Mouse (Mus musculus) cerebellum, adult 2 months (tissue): ENCODE data around the gene Sh3gl3. TPM values are rescaled to one million over a fixed set of nuclear protein-coding genes. Genes with fewer than 3 reads are reported as not detected.

Experiments used
- DNase-seq, 2 experiments: peaks; one replicate each; pipeline ENCODE4 v3.0.0; 2021
- H3K27ac ChIP-seq: fragments of 200-500 bp; 2 replicates; pipeline ENCODE4 v1.5.1; 2012; ENCODE audit warnings: low read length, control low read depth, inconsistent platforms; ENCODE audit not compliant: insufficient read depth
- H3K27me3 ChIP-seq: fragments of 200-500 bp; 2 replicates; pipeline ENCODE4 v1.6.1; 2012; ENCODE audit warnings: inconsistent platforms, mild to moderate bottlenecking, low read length, moderate library complexity; ENCODE audit not compliant: control insufficient read depth, insufficient read depth
- H3K4me1 ChIP-seq: fragments of 200-500 bp; 2 replicates; pipeline ENCODE4 v1.6.1; 2011; ENCODE audit warnings: low read length; ENCODE audit not compliant: control insufficient read depth, insufficient read depth
- H3K4me3 ChIP-seq: fragments of 200-500 bp; replicated peaks from 2 replicates; pipeline ENCODE3; 2011; ENCODE audit warnings: mild to moderate bottlenecking, low read depth, low read length, control low read depth; ENCODE audit not compliant: insufficient read depth
- CTCF ChIP-seq: fragments of 200-500 bp; IDR thresholded peaks from 2 replicates; pipeline ENCODE4 v1.5.1; 2011; ENCODE audit warnings: low read depth, mild to moderate bottlenecking, control low read depth, low read length, moderate library complexity, borderline replicate concordance; ENCODE audit not compliant: insufficient read depth
- POLR2A ChIP-seq: fragments of 200-500 bp; IDR thresholded peaks from 2 replicates; pipeline ENCODE4 v1.6.1; 2011; ENCODE audit warnings: low read length, control low read depth, borderline replicate concordance; ENCODE audit not compliant: insufficient read depth
- WGBS: fragments of 180-500 bp; shearing (Covaris S2); methylation state at CpG from one replicate; pipeline ENCODE4 v1.1.7; 2018; 5-methylcytosine and 5-hydroxymethylcytosine counted together
- polyA plus RNA-seq: library from polyadenylated mRNA; depleted of rRNA; stranded (reverse); fragments of >200 nt; gene quantifications from 2 replicates; pipeline ENCODE4 v1.2.3, GENCODE M21; 2012

Gene Sh3gl3
- polyA plus RNA-seq, 1 experiment: 28.4 TPM

DNA sequence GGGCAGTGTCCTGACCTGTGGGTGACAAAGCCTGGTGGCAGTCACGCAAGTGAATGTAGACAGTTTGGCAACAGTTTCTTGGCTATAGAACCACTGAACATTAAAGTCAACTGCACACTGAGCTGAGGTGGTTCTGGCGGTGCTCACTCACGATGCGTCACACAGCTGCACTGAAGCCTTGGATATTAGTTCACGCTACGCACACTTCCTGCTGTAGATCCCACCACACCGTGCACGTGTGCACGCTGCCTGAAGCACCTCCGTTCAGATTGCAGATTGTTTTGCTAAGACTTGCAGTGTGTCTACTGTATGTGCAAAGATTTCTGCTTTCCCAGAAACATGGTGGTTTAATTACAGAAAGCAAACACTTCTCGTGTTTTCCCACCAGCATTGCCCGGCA lies 144.9 kb downstream of the Sh3gl3 start:
- DNase-seq: no peak
- no peaks in the 10 kb centered on the region for H3K4me1 ChIP-seq
- H3K4me3 ChIP-seq: no peak overlapping the region
- TF ChIP-seq POLR2A: no peak
- no peak for TF ChIP-seq CTCF
- H3K27ac ChIP-seq: no peak overlapping the region
- no peaks in the 10 kb centered on the region for H3K27me3 ChIP-seq
- 86% methylated on average over 12 of the region's 12 CpGs for WGBS

DNA sequence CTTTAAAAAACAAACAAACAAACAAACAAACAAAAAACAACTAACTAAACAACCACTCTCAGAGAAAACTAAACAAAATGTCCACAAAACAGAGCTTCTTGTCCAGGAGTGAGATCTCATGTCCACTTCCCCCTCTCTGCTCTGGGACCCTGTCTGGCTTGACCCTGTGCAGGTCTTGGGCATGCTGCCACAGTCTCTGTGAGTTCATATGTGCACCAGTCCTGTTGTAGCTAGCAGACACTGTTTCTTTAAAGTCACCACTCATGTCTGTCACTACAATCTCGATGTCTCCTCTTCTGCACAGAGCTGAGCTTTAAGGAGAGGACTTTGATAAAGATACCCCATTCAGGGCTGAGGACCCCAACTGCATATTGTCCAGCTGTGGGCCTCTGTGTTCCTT lies 153.0 kb downstream of the Sh3gl3 start:
- no peaks in the 10 kb centered on the region for H3K27me3 ChIP-seq
- TF ChIP-seq POLR2A (no peak), CTCF (no peak)
- 44% methylated on average over 1 of the region's 1 CpGs for WGBS
- DNase-seq: no peak
- no peak overlapping the region for H3K27ac ChIP-seq
- no peak overlapping the region for H3K4me3 ChIP-seq
- H3K4me1 ChIP-seq: no peaks in the 10 kb centered on the region

DNA sequence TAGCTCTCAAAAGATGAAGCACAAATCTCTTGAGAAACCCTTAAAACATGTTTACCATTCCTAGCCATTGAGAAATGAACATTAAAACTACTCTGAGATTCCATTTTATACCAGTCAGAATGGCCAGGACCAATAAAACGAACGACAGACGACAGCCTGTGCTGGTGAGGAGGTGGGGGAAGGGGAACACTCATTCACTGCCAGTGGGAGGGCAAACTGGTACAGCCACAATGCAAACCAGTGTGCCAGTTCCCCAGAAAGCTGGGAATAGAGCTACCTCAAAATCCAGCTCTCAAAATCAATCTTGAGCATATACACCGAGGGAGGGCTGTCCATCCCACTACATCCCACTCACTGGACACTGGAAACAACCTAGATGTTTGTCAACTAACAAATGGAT lies 153.6 kb downstream of the Sh3gl3 start:
- H3K4me3 ChIP-seq: no peak overlapping the region
- H3K4me1 ChIP-seq: no peaks in the 10 kb centered on the region
- no peak for TF ChIP-seq CTCF
- no peak for TF ChIP-seq POLR2A
- H3K27ac ChIP-seq: no peak overlapping the region
- no peak for DNase-seq
- WGBS: 30% methylated on average over 4 of the region's 4 CpGs
- no peaks in the 10 kb centered on the region for H3K27me3 ChIP-seq

DNA sequence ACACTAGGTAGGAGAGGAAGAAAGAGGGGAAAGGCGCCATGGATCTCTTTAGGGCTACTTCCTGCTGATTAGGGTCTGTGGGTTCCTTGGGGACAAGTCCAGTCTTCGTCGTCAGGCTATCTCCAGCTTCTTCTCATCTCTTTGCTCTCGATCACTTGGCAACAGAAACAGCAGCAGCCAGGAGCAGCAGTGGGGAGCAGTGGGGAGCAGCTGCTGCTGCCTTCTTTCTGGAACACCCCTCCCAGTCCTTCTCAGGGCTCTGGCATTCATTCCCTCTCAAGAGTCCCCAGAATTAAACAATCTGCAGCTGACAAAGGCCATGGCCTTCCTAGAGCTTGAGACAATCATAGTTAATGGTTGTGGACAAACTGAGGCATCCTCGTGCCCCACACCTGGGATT lies 154.2 kb downstream of the Sh3gl3 start:
- no peak overlapping the region for H3K4me3 ChIP-seq
- no peaks in the 10 kb centered on the region for H3K4me1 ChIP-seq
- WGBS: 38% methylated on average over 5 of the region's 5 CpGs
- TF ChIP-seq CTCF: no peak
- TF ChIP-seq POLR2A: no peak
- DNase-seq: no peak
- no peak overlapping the region for H3K27ac ChIP-seq
- no peaks in the 10 kb centered on the region for H3K27me3 ChIP-seq

DNA sequence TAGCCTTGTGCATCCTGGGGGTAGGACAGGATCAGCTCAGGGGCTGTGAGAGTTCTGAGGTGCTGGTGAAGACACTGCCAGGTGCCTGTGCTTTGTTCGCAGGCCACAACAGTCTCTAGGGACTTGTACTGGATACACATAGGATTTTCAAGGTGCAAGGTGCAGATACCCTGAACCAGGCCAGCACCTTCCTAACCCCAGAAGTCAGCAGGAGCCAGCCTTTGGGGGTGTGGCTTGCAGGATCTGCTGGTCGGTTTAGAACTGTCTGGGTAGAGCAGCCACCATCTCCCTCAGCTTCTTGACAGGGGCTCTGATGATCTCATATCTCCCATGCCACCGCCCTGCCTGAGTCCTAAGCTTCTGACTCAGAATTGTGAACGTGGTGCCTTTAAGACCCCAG lies 156.2 kb downstream of the Sh3gl3 start:
- no peak overlapping the region for H3K4me3 ChIP-seq
- no peaks in the 10 kb centered on the region for H3K4me1 ChIP-seq
- DNase-seq: no peak
- no peaks in the 10 kb centered on the region; the same call in 1 of the 2 replicates for H3K27me3 ChIP-seq
- no peak for TF ChIP-seq POLR2A
- no peak for TF ChIP-seq CTCF
- 62% methylated on average over 4 of the region's 4 CpGs for WGBS
- H3K27ac ChIP-seq: no peak overlapping the region

DNA sequence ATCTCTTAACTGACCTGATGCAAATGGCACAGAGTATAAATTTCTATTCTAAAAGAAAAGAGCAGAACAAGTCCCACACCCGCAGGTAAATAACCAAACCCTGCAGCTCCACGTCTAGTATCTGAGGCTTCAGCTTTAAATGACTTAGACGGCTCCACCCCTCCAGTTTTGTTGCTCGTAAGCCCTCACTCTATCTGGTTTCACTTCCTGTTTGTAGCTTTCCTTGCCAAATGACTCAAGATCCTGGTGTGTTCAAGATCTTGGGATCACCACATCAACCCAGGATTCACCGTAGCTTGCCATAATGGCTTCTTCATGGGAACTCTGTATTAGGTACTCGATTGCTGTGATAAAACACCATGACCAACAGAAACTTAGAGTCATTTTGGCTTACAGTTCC lies 157.2 kb downstream of the Sh3gl3 start:
- no peak for DNase-seq
- no peaks in the 10 kb centered on the region for H3K4me1 ChIP-seq
- no peaks in the 10 kb centered on the region; the same call in 1 of the 2 replicates for H3K27me3 ChIP-seq
- TF ChIP-seq POLR2A: no peak
- TF ChIP-seq CTCF: no peak
- H3K27ac ChIP-seq: no peak overlapping the region
- no peak overlapping the region for H3K4me3 ChIP-seq
- WGBS: 85% methylated on average over 6 of the region's 6 CpGs

DNA sequence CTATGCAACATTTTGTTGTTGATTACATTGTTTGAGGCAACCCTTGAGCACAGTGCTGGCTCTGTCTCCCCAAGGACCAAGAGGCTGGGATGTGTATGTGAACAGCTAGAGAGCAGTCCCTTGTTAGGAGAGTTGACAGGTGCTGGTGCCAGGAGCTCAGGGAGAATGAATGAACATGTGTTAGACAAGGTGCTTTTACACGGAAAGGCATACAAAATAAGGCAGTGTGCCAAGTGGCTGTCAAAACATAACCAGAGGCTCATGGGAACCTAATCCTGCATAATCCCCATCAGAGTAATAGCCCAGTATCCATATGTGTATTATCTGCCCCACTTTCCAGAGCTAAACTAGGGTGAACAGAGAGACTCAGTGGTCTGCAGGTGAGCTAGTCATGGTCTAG lies 160.4 kb downstream of the Sh3gl3 start:
- Histone ChIP-seq H3K27me3 (no peaks in the 10 kb centered on the region; the same call in 1 of the 2 replicates), H3K4me3 (no peak overlapping the region), H3K27ac (no peak overlapping the region), H3K4me1 (no peaks in the 10 kb centered on the region)
- DNase-seq: no peak
- no peak for TF ChIP-seq CTCF
- TF ChIP-seq POLR2A: no peak
- WGBS: 36% methylated on average over 1 of the region's 1 CpGs

DNA sequence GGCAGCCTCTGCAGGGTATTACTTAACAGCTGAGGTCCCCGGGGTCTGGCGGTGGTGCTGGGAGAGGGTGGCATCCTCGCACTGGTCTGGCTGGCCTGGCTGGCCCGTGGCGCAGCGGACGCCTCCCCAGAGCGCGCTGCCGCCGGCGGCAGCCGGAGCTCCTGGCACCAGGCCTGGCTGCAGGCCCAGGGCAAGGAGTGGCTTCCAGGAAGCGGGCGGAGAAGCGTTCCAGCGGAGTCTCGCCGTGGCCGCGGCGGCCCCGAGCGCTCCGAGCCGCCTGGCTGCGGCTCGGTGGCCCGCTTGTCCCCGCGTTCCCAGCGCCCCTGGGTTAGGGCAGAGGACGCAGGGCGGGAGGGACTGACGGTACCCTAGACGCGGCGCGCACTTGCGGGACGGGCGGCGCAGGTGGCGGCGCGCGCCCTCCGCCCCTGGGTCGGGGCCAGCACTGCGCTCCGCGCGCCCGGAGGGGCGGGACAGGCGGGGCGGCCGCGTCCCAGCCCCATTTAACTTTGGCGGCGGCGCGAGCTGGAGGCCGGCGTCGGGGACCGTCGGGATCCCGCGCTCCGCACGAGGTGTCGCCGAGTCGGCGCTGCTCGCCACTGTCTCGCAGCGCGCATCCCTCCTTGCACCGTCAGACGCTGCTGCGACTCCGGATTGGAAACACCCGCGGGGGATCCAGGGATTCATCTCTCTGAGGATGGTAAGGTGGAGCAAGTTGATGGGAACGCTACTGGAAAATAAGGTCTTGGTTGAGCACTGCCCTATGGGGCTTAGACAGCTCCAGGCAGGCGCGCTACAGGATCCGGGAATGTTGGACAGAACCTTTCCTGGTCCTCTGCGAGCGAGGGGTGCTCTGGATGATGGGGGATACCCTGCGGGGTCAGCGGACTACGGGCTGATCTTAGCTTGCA lies 161.8 kb downstream of the Sh3gl3 start, which contains the start of gene Adamtsl3:
Gene Adamtsl3, plus strand, starts transcription at position 484 of the 911 bp plus-strand sequence.
- H3K4me3 ChIP-seq: no peak within 1 kb of the TSS
- no peak within 1 kb of the TSS for H3K27ac ChIP-seq
- no peaks in the 10 kb centered on the region for H3K4me1 ChIP-seq
- no peaks in the 10 kb centered on the region; the same call in 1 of the 2 replicates for H3K27me3 ChIP-seq
- TF ChIP-seq POLR2A (no peak), CTCF (no peak)
- peak; percentile 22 to 30 for DNase-seq
- WGBS: under 1% methylated on average over 95 of the region's 95 CpGs
